Mouse (Mus musculus): ENCODE measurements around the gene Leo1.
A peak's percentile ranks its signal among the peaks of the same experiment; 100 is the strongest.
"Not testable (repeated sequence)": the region's sequence is repeated elsewhere in the genome, so short reads cannot be mapped to it uniquely, and the experiment has no call there.

Gene Leo1

GRCm38 (mm10) chr9:75425796-75426391, 15.4 kb upstream of the Leo1 start:
- no peak for DNase-seq (ENCODE audit: low spot score in 2 of 2)

- DNase-seq (ENCODE audit: low spot score in 2 of 2), result no peak
These were observed 13.7 kb upstream of the Leo1 start for GRCm38 (mm10) chr9:75427366-75428273.

- DNase-seq (ENCODE audit: low spot score in 2 of 2), result no peak
These were observed 13.1 kb upstream of the Leo1 start for GRCm38 (mm10) chr9:75428274-75428600.

- DNase-seq (ENCODE audit: low spot score in 2 of 2), result no peak
These were observed 12.3 kb upstream of the Leo1 start for GRCm38 (mm10) chr9:75429040-75429439.

GRCm38 (mm10) chr9:75429657-75430056, 11.7 kb upstream of the Leo1 start:
- no peak for DNase-seq (ENCODE audit: low spot score in 2 of 2)

- DNase-seq (ENCODE audit: low spot score in 2 of 2), result no peak
These were observed 10.3 kb upstream of the Leo1 start for GRCm38 (mm10) chr9:75430822-75431621.

- no peak for DNase-seq (ENCODE audit: low spot score in 2 of 2)
These were observed 8.6 kb upstream of the Leo1 start for GRCm38 (mm10) chr9:75432694-75433093.

- DNase-seq (ENCODE audit: low spot score in 2 of 2), result peak in 1 of 2 experiments; percentile 41
These were observed 7.0 kb upstream of the Leo1 start for GRCm38 (mm10) chr9:75434172-75434793.

- DNase-seq (ENCODE audit: low spot score in 2 of 2), result no peak
These were observed 6.5 kb upstream of the Leo1 start for GRCm38 (mm10) chr9:75434872-75435271.

- no peak for DNase-seq (ENCODE audit: low spot score in 2 of 2)
These were observed 6.0 kb upstream of the Leo1 start for GRCm38 (mm10) chr9:75435291-75435690.

GRCm38 (mm10) chr9:75435918-75436317, 5.4 kb upstream of the Leo1 start:
- peak in 1 of 2 experiments; percentile 55 for DNase-seq (ENCODE audit: low spot score in 2 of 2)

GRCm38 (mm10) chr9:75437653-75438385, 3.5 kb upstream of the Leo1 start:
- no peak for DNase-seq (ENCODE audit: low spot score in 2 of 2)

- peak in 1 of 2 experiments; percentile 51 for DNase-seq (ENCODE audit: low spot score in 2 of 2)
These were observed 387 bp downstream of the Leo1 start for GRCm38 (mm10) chr9:75441691-75442131.

- DNase-seq (ENCODE audit: low spot score in 2 of 2), result no peak
These were observed 3.7 kb downstream of the Leo1 start for GRCm38 (mm10) chr9:75444981-75445380.

- not testable (repeated sequence) for DNase-seq (ENCODE audit: low spot score in 2 of 2)
These were observed 5.2 kb downstream of the Leo1 start for GRCm38 (mm10) chr9:75446574-75446973.

GRCm38 (mm10) chr9:75448021-75448420, 6.7 kb downstream of the Leo1 start:
- DNase-seq (ENCODE audit: low spot score in 2 of 2), result no peak

- no peak for DNase-seq (ENCODE audit: low spot score in 2 of 2)
These were observed 12.7 kb downstream of the Leo1 start for GRCm38 (mm10) chr9:75453994-75454393.

- no peak for DNase-seq (ENCODE audit: low spot score in 2 of 2)
These were observed 14.4 kb downstream of the Leo1 start for GRCm38 (mm10) chr9:75455684-75456083.

GRCm38 (mm10) chr9:75463050-75463660, 21.8 kb downstream of the Leo1 start:
- no peak for DNase-seq (ENCODE audit: low spot score in 2 of 2)

- DNase-seq (ENCODE audit: low spot score in 2 of 2), result no peak
These were observed 24.5 kb downstream of the Leo1 start for GRCm38 (mm10) chr9:75465856-75466255.

GRCm38 (mm10) chr9:75466641-75467040, 25.3 kb downstream of the Leo1 start:
- no peak for DNase-seq (ENCODE audit: low spot score in 2 of 2)

All from urinary bladder, adult 18-20 months (tissue).